Mouse (Mus musculus): ENCODE results near the gene Foxj1. TPM values are rescaled to one million over a fixed set of nuclear protein-coding genes. Genes with fewer than 3 reads are reported as not detected.

Foxj1 gene
- polyA plus RNA-seq, 1 experiment from 2014 or later: 0.07 TPM

DNA sequence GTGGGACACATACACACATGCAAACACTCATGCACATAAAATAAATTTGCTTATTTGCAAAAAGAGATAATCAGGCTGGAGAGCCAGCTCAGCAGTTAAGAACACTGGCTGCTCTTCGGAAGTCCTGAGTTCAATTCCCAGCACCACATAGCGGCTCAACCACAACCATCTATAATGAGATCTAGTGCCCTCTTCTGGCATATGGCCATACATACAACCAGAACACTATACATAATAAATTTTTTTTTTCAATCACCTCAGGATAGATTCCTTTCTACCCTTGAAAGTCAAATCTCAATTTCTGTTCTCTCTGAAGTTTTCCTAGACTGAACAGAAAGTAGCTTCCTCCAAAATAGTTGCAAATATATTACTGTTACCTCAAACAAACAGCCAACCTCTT, 29.8 kb downstream of the Foxj1 start:
- no peak overlapping the region for H3K27ac ChIP-seq (ENCODE audit: low read depth)
- no peaks in the 10 kb centered on the region for H3K9me3 ChIP-seq (ENCODE audit: low read length)
- ATAC-seq (no peak), DNase-seq (no peak)
- H3K4me1 ChIP-seq (ENCODE audit: insufficient read depth): peaks cover 14% of the 10 kb centered on the region
- peak overlapping the region; percentile 81; the same call in 1 of the 2 replicates for H3K4me2 ChIP-seq (ENCODE audit: low read depth, low read length)
- H3K9ac ChIP-seq (replicated peaks): peak overlapping the region; percentile 72; the same call in 1 of the 2 replicates
- peak overlapping the region; percentile 77 for H3K4me3 ChIP-seq (ENCODE audit: low read depth, low read length)
- no peaks in the 10 kb centered on the region for H3K27me3 ChIP-seq (ENCODE audit: insufficient read depth, low read length)
- H3K36me3 ChIP-seq (replicated peaks; ENCODE audit: insufficient read depth, low read length): peaks cover 34% of the 10 kb centered on the region
- 89% methylated on average over 2 of the region's 2 CpGs for WGBS (ENCODE audit: insufficient replicate concordance)
- TF ChIP-seq EP300 (IDR thresholded peaks at IDR 0.05; ENCODE audit: low read depth) (no peak), CTCF (IDR thresholded peaks at IDR 0.05; ENCODE audit: low read depth) (peak; percentile 23; the same call in 1 of the 2 replicates)

DNA sequence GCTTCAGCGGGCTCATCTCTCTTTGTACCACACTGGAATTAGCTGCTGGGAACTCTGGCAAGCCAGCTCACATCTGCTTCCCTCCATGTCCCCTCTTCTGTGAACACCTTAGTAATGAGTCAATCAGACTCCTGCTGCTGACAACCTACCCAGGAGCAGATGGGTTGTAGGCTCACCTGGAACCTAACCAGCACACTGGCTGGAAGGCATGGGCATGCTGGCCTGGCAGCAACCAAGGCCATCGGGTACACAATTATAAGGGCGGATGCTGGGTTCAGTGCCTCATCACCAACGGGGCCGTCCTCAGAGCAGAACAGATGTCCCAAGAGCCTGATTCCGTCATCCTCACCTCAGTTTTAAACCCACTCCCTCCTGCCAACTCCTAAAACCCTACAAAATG, 36.6 kb downstream of the Foxj1 start:
- Histone ChIP-seq H3K27me3 (ENCODE audit: insufficient read depth, low read length) (no peaks in the 10 kb centered on the region), H3K4me3 (ENCODE audit: low read depth, low read length) (no peak overlapping the region), H3K4me1 (ENCODE audit: insufficient read depth) (no peaks in the 10 kb centered on the region), H3K36me3 (replicated peaks; ENCODE audit: insufficient read depth, low read length) (peaks cover 57% of the 10 kb centered on the region), H3K9ac (replicated peaks) (no peak overlapping the region), H3K4me2 (ENCODE audit: low read depth, low read length) (no peak overlapping the region), H3K9me3 (ENCODE audit: low read length) (no peaks in the 10 kb centered on the region), H3K27ac (ENCODE audit: low read depth) (no peak overlapping the region)
- ATAC-seq (no peak), DNase-seq (no peak)
- TF ChIP-seq EP300 (IDR thresholded peaks at IDR 0.05; ENCODE audit: low read depth) (no peak), CTCF (IDR thresholded peaks at IDR 0.05; ENCODE audit: low read depth) (no peak)
- WGBS (ENCODE audit: insufficient replicate concordance): 89% methylated on average over 6 of the region's 6 CpGs

DNA sequence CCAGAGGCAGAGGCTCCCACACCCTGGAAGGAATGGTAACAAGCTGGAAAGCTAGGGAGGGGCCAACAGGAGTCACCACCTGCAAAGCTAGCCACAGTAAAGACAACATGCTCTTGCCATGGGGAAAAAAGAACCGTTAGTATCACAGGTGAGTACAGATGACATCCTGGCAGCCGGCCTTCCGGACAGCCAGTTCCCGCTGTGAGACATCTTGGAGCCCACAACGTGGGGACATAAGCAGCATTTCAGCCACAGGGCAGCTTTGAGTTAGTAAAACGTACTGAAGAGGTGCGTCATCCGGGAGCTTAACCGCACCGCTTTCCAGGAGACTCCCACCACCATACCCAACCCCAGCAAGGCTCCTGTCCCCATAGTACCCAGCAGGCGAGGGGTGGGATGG, 37.0 kb downstream of the Foxj1 start:
- no peak overlapping the region for H3K4me2 ChIP-seq (ENCODE audit: low read depth, low read length)
- no peak for ATAC-seq

DNA sequence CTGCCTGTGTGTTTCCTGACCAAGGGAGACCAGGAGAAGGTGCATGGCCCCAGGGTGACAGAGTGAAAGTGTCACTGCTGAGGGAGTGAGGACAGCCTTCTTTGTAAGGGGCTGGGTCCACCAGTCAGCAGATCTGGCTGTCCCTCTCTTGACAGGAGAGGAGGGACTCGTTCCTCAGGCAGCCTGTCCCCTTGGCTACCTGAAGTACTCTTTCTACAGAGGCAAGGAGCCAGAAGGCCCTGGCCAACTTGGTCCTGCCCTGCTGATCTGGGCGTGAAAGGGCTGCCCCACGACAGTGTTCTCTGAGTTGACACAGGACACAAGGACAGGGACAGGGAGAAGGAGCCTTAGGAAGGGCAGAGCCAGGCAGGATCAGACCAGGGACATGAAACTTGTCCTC, 38.2 kb downstream of the Foxj1 start:
- H3K4me1 ChIP-seq (ENCODE audit: insufficient read depth): no peaks in the 10 kb centered on the region
- peaks cover 46% of the 10 kb centered on the region for H3K36me3 ChIP-seq (replicated peaks; ENCODE audit: insufficient read depth, low read length)
- H3K4me3 ChIP-seq (ENCODE audit: low read depth, low read length): no peak overlapping the region
- H3K9ac ChIP-seq (replicated peaks): no peak overlapping the region
- DNase-seq (no peak), ATAC-seq (no peak)
- TF ChIP-seq EP300 (IDR thresholded peaks at IDR 0.05; ENCODE audit: low read depth) (no peak), CTCF (IDR thresholded peaks at IDR 0.05; ENCODE audit: low read depth) (no peak)
- no peak overlapping the region for H3K27ac ChIP-seq (ENCODE audit: low read depth)
- no peak overlapping the region for H3K4me2 ChIP-seq (ENCODE audit: low read depth, low read length)
- no peaks in the 10 kb centered on the region for H3K27me3 ChIP-seq (ENCODE audit: insufficient read depth, low read length)
- 69% methylated on average over 3 of the region's 3 CpGs for WGBS (ENCODE audit: insufficient replicate concordance)
- no peaks in the 10 kb centered on the region for H3K9me3 ChIP-seq (ENCODE audit: low read length)

More for the DNA sequence above, 37.0 kb downstream of the Foxj1 start:
- Histone ChIP-seq H3K27ac (ENCODE audit: low read depth) (no peak overlapping the region), H3K9me3 (ENCODE audit: low read length) (no peaks in the 10 kb centered on the region), H3K27me3 (ENCODE audit: insufficient read depth, low read length) (no peaks in the 10 kb centered on the region), H3K4me1 (ENCODE audit: insufficient read depth) (no peaks in the 10 kb centered on the region), H3K4me3 (ENCODE audit: low read depth, low read length) (no peak overlapping the region), H3K36me3 (replicated peaks; ENCODE audit: insufficient read depth, low read length) (peaks cover 53% of the 10 kb centered on the region), H3K9ac (replicated peaks) (no peak overlapping the region)
- TF ChIP-seq EP300 (IDR thresholded peaks at IDR 0.05; ENCODE audit: low read depth): no peak
- no peak for TF ChIP-seq CTCF (IDR thresholded peaks at IDR 0.05; ENCODE audit: low read depth)
- DNase-seq: no peak
- 91% methylated on average over 11 of the region's 11 CpGs for WGBS (ENCODE audit: insufficient replicate concordance)

DNA sequence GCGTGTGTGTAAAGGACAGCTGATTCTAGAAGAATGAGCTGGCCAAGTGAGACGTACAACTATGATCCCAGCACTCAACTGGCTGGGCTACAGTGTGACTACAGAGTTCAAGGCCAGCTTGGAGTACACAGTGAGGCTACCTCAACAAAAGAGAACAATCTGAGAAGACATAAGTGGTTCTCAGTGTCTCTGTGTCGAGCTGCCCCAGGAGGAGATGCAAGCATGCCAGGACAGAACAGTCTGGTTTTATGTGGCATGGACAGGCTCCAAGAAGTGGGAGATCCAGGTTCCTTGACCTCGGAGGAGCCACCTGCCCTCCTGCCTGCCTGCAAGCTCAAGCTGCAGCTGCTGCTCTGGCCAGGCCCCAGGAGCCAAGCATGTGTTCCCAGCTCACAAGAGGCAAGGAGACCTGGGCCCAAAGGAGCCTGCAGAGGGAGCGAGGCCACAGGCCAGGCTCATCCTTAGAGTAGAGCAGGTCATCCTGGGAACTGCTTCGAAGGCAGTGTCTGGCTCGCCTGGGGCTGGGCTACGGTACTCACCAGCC, 38.9 kb downstream of the Foxj1 start:
- H3K9ac ChIP-seq (replicated peaks): no peak overlapping the region
- 84% methylated on average over 8 of the region's 8 CpGs for WGBS (ENCODE audit: insufficient replicate concordance)
- no peak overlapping the region for H3K27ac ChIP-seq (ENCODE audit: low read depth)
- ATAC-seq (no peak), DNase-seq (no peak)
- H3K4me3 ChIP-seq (ENCODE audit: low read depth, low read length): no peak overlapping the region
- H3K4me1 ChIP-seq (ENCODE audit: insufficient read depth): no peaks in the 10 kb centered on the region
- no peaks in the 10 kb centered on the region for H3K9me3 ChIP-seq (ENCODE audit: low read length)
- TF ChIP-seq CTCF (IDR thresholded peaks at IDR 0.05; ENCODE audit: low read depth) (no peak), EP300 (IDR thresholded peaks at IDR 0.05; ENCODE audit: low read depth) (no peak)
- H3K4me2 ChIP-seq (ENCODE audit: low read depth, low read length): no peak overlapping the region
- H3K27me3 ChIP-seq (ENCODE audit: insufficient read depth, low read length): no peaks in the 10 kb centered on the region
- H3K36me3 ChIP-seq (replicated peaks; ENCODE audit: insufficient read depth, low read length): peaks cover 46% of the 10 kb centered on the region

DNA sequence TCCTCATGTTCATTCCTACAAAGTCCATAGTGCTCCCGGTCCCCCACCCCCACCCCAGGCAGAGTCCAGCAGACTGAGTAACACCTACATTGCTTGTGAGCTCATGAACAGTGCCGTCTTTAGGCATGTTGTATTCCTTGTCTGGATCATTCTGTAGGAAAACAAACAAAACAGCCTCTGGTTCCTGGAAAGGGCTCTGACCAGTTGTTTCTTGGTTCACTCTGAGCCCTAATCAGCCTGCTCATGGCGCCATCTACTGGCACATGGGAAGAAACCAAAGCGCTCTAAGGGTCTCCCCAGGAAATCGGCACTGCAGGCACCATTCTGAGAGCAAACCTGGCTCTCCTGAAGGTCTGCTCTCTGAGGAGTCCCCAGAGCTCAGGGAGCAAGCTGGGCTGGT, 40.9 kb downstream of the Foxj1 start:
- Histone ChIP-seq H3K4me1 (ENCODE audit: insufficient read depth) (peaks cover 6% of the 10 kb centered on the region; the same call in 1 of the 2 replicates), H3K9ac (replicated peaks) (no peak overlapping the region), H3K27ac (ENCODE audit: low read depth) (no peak overlapping the region), H3K4me2 (ENCODE audit: low read depth, low read length) (no peak overlapping the region), H3K27me3 (ENCODE audit: insufficient read depth, low read length) (no peaks in the 10 kb centered on the region), H3K9me3 (ENCODE audit: low read length) (no peaks in the 10 kb centered on the region), H3K4me3 (ENCODE audit: low read depth, low read length) (no peak overlapping the region), H3K36me3 (replicated peaks; ENCODE audit: insufficient read depth, low read length) (peaks cover 39% of the 10 kb centered on the region)
- 41% methylated on average over 5 of the region's 5 CpGs for WGBS (ENCODE audit: insufficient replicate concordance)
- DNase-seq (peak; percentile 70), ATAC-seq (peak; percentile 49; the same call in 1 of the 2 replicates)
- peak; percentile 86 for TF ChIP-seq CTCF (IDR thresholded peaks at IDR 0.05; ENCODE audit: low read depth)
- TF ChIP-seq EP300 (IDR thresholded peaks at IDR 0.05; ENCODE audit: low read depth): no peak
